Mouse (Mus musculus): ENCODE results near the gene Ccdc84.
"Not testable (repeated sequence)": the region's sequence is repeated elsewhere in the genome, so short reads cannot be mapped to it uniquely, and the experiment has no call there.

Ccdc84 gene

GRCm38 (mm10) chr9:44408693-44409092 is 9.7 kb downstream of the Ccdc84 start:
- not testable (repeated sequence) for DNase-seq (ENCODE audit: low spot score in 2 of 2)

GRCm38 (mm10) chr9:44407752-44408097 is 10.6 kb downstream of the Ccdc84 start:
- no peak for DNase-seq (ENCODE audit: low spot score in 2 of 2)

- DNase-seq (ENCODE audit: low spot score in 2 of 2) = peak; percentile 83 to 93
These were observed 11.2 kb downstream of the Ccdc84 start, which contains the start of the genes Rps25 and Trappc4 for GRCm38 (mm10) chr9:44406906-44407751. Rps25 (plus strand) TSS chr9:44407139. Trappc4 (minus strand) TSS chr9:44407600.

GRCm38 (mm10) chr9:44405011-44405410 is 13.4 kb downstream of the Ccdc84 start:
- no peak for DNase-seq (ENCODE audit: low spot score in 2 of 2)

- no peak for DNase-seq (ENCODE audit: low spot score in 2 of 2)
These were observed 17.3 kb downstream of the Ccdc84 start for GRCm38 (mm10) chr9:44401081-44401480.

GRCm38 (mm10) chr9:44399795-44400114 is 18.6 kb downstream of the Ccdc84 start:
- no peak for DNase-seq (ENCODE audit: low spot score in 2 of 2)

GRCm38 (mm10) chr9:44399114-44399794 is 19.1 kb downstream of the Ccdc84 start:
- DNase-seq (ENCODE audit: low spot score in 2 of 2) = no peak

GRCm38 (mm10) chr9:44398551-44398950 is 19.8 kb downstream of the Ccdc84 start:
- no peak for DNase-seq (ENCODE audit: low spot score in 2 of 2)

GRCm38 (mm10) chr9:44398087-44398486 is 20.3 kb downstream of the Ccdc84 start:
- DNase-seq (ENCODE audit: low spot score in 2 of 2) = no peak

GRCm38 (mm10) chr9:44396684-44397411 is 21.5 kb downstream of the Ccdc84 start, which contains the start of gene Slc37a4:
Slc37a4 (plus strand) TSS chr9:44396852.
- DNase-seq (ENCODE audit: low spot score in 2 of 2) = peak; percentile 92 to 95

GRCm38 (mm10) chr9:44391466-44391865 is 26.9 kb downstream of the Ccdc84 start:
- DNase-seq (ENCODE audit: low spot score in 2 of 2) = peak in 1 of 2 experiments; percentile 65

- DNase-seq (ENCODE audit: low spot score in 2 of 2) = no peak
These were observed 29.1 kb downstream of the Ccdc84 start for GRCm38 (mm10) chr9:44389273-44389672.

GRCm38 (mm10) chr9:44387221-44387620 is 31.1 kb downstream of the Ccdc84 start:
- no peak for DNase-seq (ENCODE audit: low spot score in 2 of 2)

- DNase-seq (ENCODE audit: low spot score in 2 of 2) = no peak
These were observed 33.8 kb downstream of the Ccdc84 start for GRCm38 (mm10) chr9:44384596-44384995.

- no peak for DNase-seq (ENCODE audit: low spot score in 2 of 2)
These were observed 38.5 kb downstream of the Ccdc84 start for GRCm38 (mm10) chr9:44379862-44380261.

- DNase-seq (ENCODE audit: low spot score in 2 of 2) = peak; percentile 97 to 99
These were observed 39.1 kb downstream of the Ccdc84 start, which contains the start of gene Hyou1 for GRCm38 (mm10) chr9:44379054-44379834. Hyou1 (plus strand) TSS chr9:44379490.

- DNase-seq (ENCODE audit: low spot score in 2 of 2) = no peak
These were observed 40.1 kb downstream of the Ccdc84 start for GRCm38 (mm10) chr9:44378153-44378730.

GRCm38 (mm10) chr9:44377335-44377734 is 41.0 kb downstream of the Ccdc84 start:
- not testable (repeated sequence) for DNase-seq (ENCODE audit: low spot score in 2 of 2)

GRCm38 (mm10) chr9:44376141-44376540 is 42.2 kb downstream of the Ccdc84 start:
- no peak for DNase-seq (ENCODE audit: low spot score in 2 of 2)

- DNase-seq (ENCODE audit: low spot score in 2 of 2) = no peak
These were observed 45.0 kb downstream of the Ccdc84 start for GRCm38 (mm10) chr9:44373386-44373785.

GRCm38 (mm10) chr9:44364480-44364879 is 53.9 kb downstream of the Ccdc84 start:
- DNase-seq (ENCODE audit: low spot score in 2 of 2) = no peak
